Mouse (Mus musculus): ENCODE data around the gene Bcl6b. TPM values are rescaled to one million over a fixed set of nuclear protein-coding genes. Genes with fewer than 3 reads are reported as not detected.

Gene Bcl6b
- polyA plus RNA-seq, 2 experiments from 2014 or later: 0.23 to 0.36 TPM

DNA sequence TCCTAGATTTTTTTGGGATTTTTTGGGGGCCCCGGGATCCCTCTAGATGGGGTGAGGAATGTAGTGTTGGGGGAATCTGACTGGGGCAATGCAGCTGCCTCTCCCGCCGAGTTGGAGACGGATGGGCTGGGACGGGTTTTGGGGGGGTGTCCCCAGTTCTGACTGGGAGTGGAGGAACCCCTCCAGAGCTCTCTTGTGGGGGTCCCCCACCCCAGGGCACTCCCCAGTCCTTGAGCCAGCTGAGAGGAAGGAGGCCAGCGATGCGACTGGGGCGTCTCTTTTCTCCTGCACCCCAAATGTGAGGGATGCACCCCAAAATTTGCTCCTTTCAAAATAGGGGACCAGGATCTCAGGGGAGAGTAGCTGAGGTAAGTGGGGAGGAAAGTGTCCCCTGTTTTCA is 3.4 kb upstream of the Bcl6b start:
- no peak for ATAC-seq

- no peak for ATAC-seq
Observed at GRCm38 (mm10) chr11:70232546-70232945, 2.9 kb upstream of the Bcl6b start.

- ATAC-seq: peak; percentile 63
Observed at GRCm38 (mm10) chr11:70230239-70230727, 685 bp upstream of the Bcl6b start.

- ATAC-seq: peak; percentile 61
Observed at GRCm38 (mm10) chr11:70228828-70229227, 770 bp downstream of the Bcl6b start.

DNA sequence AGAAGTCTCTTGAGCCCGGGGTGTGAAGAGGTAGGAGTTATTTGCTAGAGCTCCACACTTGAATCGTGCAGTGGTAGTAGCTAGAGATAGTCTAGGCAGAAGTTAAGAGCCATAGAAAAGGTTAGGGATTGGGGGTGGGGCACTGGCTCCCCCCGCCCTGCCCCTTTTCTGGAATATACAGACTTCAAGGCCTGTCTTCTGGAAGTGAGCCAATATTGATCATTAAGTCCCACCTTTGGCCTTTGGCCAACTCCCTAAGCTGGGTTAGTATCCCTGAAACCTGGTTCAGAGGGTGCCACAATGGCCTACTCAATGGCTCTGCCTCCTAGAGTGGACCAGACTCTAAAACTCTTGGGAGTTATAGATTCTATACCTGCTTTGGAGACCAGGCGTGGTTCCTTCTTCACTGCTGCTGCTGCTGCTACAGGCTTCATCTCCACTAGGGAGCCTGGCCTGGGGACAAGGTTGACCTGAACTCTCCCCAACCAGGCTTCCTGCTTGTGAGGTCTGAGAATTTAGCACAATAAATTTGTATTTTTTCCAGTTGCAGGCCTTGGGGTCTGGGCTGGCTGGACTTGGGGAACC is 1.8 kb downstream of the Bcl6b start:
- no peak for ATAC-seq

DNA sequence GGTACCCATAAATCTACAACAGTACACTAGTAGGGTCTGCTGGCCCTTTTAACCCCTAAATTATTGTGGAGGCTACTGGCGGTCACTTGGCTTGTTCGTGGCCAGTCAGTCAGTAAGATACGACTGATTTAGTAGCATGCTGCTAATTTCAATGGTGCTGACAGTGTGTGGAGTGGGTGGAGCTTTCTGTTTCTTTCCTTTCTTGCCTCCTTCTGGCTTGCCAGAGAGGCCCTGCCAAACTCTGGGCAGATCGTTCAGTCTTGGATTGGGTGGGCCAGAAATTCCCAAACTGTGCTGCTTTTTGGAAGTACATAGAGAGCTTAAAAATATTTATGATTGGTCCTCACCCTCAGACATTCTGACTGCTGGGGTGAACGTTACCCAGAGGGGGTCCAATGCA is 2.5 kb downstream of the Bcl6b start:
- no peak for ATAC-seq

GRCm38 (mm10) chr11:70226602-70226890 is 3.1 kb downstream of the Bcl6b start:
- no peak for ATAC-seq

DNA sequence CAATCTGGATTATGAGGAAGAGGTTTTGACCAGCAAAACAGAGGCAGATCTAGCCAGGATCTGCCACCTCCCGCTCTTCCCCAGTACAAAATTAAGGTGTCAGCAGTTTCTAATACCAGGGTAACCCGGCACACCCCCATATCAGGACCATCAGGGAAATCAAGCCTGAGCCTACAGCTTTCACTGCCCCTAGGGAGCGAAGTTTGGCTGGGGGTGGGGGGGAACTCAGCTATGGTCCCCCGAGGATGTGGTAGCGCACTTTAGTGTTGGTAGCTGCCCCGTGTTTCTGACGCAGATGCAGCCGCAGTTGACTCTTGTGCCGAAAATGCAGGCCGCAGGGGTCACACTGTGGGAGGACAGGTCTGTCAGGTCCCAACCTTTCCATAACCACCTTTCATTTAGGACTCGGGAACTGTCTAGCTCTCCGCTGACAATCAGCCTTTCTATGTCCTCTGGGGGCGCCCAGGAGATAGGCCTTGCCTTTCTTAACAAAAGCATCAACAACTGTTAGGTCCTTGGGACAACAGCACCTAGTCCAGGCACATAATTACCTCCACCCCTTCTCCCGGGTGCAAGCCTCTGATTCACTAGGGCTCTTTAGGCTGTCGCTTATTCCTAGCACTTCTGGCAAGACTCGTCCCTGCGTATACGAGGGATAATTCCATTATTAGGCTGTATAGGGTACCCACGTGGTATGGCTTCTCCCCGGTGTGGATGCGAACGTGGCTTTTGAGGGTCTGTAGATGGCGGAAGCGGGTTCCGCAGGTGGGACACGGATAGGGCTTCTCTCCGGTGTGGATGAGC is 3.6 kb downstream of the Bcl6b start:
- ATAC-seq: no peak

GRCm38 (mm10) chr11:70223724-70224123 is 5.9 kb downstream of the Bcl6b start:
- ATAC-seq: no peak

- ATAC-seq: no peak
Observed at GRCm38 (mm10) chr11:70221603-70222500, 7.7 kb downstream of the Bcl6b start.

GRCm38 (mm10) chr11:70220731-70221602 is 8.6 kb downstream of the Bcl6b start, which contains the start of gene Slc16a13:
TSS of gene Slc16a13 (minus strand) at chr11:70221064.
- ATAC-seq: peak; percentile 87

GRCm38 (mm10) chr11:70220323-70220722 is 9.3 kb downstream of the Bcl6b start:
- ATAC-seq: no peak

DNA sequence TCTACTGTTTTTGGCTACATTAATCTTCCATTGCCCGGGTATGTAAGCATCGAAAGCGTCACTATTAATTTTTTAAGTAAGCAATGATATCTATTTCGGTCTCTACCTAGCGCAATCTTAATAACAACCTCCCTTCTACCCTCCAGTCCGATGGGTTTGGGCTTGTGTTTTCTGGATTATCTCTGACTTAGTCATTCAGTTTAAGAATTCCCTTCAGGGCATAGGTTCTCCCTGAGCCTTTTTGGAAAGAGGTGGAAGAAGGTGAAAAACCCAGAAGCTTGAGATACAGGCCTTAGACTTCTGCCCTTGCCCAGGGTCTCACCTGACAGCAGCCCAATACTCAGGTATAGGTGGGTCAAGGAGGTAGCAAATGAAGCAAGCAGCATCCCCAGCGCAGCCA is 9.7 kb downstream of the Bcl6b start:
- no peak for ATAC-seq

DNA sequence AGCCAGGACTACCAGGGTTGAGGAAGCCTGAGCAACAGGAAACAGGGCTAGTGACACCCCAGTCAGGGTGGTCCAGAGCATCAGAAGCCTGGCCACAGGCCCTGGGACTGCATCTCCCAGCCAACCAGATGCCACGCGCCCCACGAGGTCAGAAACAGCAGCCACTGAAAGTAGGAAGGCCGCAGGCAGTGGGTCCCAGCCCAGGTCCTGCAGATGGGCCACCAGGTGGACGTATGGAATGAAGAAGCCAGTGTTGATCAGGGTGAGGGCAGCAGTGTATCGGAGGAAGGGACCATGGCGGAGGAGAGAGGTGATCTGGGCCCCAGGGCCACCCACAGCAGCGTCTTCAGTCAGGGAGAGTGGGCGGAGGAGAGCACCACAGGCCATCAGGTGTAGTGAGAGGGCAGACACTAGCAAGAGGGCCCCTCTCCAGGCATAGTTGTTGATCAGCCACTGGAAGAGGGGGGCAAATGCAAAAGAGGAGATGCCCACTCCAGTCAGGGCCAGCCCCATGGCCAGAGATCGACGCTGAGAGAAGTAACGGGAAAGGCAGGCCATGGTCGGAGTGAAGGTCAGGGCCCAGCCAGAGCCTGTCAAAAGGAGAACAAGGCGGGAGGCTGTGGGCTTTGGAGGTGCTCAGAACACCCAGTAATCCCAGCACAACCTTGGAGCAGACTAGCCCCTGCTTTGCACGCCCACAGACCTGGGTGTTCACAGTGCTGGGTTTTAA is 10.7 kb downstream of the Bcl6b start:
- ATAC-seq: no peak

DNA sequence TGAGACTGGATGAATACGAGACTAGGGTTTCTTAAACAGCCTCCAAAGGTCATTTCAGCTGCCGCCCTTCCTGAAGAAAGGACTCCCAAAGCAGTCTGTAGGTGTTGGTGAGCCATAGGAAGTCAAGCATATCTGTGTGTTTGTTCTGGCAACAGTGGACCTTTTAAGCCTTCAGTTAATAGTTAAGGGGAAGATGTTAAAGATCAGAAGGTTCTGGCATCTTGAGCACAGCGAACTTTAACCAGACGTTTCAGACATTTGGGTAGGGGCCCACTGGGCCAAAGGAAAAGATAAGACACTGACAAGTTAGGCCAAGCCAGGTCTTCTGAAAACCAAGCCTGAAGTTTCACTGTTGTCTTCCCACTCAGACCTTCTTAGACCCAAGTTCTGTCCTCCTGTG is 11.6 kb downstream of the Bcl6b start:
- no peak for ATAC-seq

GRCm38 (mm10) chr11:70216103-70216502 is 13.5 kb downstream of the Bcl6b start:
- no peak for ATAC-seq

- ATAC-seq: no peak
Observed at GRCm38 (mm10) chr11:70215301-70215700, 14.3 kb downstream of the Bcl6b start.

DNA sequence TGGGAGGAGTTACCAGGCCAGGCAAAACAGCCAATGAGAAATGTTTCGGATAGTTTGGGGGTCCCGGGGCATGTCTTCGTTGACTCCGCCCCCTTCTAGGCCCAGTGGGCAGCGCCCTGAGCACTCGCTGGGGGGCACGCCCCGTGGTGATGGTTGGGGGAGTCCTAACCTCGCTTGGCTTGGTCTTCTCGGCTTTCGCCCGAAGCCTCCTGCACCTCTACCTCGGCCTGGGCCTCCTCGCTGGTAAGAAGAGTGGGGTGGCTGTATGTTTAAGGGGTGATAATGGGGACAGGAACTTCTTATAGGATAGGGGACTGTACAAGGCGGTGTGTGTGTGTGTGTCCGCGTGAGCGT is 14.8 kb downstream of the Bcl6b start:
- ATAC-seq: no peak

DNA sequence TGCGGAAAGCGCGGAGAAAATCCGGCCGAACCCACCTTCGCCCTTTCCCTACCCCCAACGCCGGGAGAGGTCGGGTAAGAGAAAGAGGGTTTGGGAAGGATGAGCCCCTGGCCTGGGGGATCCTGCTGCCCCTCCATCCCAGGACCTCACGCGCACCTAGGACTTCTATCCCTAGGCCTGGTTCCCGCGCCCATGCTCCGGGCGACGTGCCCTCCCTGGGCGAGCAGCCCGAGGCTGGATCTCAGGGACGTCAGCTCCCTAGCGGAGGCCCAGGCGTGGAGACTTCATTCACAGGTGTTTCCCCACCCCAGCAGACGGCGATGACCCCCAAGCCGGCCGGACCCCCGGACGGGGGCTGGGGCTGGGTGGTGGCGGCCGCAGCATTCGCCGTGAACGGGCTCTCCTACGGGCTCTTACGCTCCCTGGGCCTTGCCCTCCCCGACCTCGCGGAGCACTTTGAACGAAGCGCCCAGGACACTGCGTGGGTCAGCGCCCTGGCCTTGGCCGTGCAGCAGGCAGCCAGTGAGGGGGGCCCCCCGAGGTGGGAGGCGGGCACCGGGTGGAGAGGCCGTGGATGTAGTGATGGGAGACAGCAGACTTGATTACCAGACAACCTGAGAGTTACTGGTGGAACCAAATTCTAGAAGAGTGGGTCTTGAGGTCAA is 15.3 kb downstream of the Bcl6b start:
- ATAC-seq: no peak

- no peak for ATAC-seq
Observed at GRCm38 (mm10) chr11:70213736-70214135, 15.9 kb downstream of the Bcl6b start.

DNA sequence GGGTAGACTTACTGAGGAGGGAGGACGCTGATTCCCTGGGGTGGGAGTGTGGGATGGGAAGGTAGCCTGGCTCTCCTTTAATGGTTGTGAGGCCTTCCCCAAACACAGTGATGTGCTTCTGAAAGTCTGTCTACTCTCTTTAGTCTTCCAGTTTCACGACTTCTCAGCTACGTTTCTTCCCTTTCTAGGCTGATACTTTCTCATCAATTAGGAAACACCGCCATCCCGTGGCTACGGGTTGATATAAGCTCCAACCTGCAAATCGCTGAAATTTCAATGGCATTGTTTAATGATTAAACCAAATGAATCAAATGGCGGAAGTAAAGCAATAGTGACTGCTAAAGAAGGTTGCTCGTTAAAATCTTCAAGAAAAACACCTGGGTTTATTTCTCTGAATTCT is 16.7 kb downstream of the Bcl6b start:
- no peak for ATAC-seq
